Mouse (Mus musculus) E14TG2a.4 (cell line): ENCODE data around the gene Ppm1d.

Experiments used
- CTCF ChIP-seq: conservative IDR thresholded peaks from 2 replicates; pipeline ENCODE4 v1.5.1; 2014; ENCODE audit warnings: low read length
- POU5F1 ChIP-seq: IDR thresholded peaks from 2 replicates; pipeline ENCODE4 v1.6.1; 2014; ENCODE audit warnings: low read length, borderline replicate concordance

DNA sequence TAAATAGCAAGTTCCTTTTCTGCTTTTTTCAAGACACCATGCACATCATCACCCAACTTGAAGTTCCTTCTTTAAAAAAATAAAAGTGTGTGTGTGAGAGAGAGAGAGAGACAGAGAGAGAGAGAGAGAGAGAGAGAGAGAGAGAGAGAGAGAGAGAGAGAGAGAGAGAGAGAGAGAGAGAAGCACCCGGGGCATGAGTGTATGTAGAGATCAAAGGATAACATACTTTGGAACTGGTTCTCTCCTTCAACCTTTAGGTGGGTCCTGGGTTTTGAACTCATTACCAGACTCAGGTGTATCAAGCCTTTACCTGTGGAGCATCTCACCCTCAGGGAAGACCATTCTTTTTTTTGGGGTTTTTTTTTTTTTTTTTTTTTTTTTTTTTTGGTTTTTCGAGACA lies 9.2 kb upstream of the Ppm1d start:
- TF ChIP-seq CTCF (no peak), POU5F1 (no peak)
